Mouse (Mus musculus) C3H10T1/2 (cell line): ENCODE results near the gene Trio. TPM values are rescaled to one million over a fixed set of nuclear protein-coding genes. Genes with fewer than 3 reads are reported as not detected.

ENCODE experiments used
- polyA plus RNA-seq, 2 experiments: library from polyadenylated mRNA; unstranded; fragments of >200 nt; fragmentation: generic; extraction: Trizol; gene quantifications; one replicate each; pipeline ENCODE4 v1.2.1; 2012; ENCODE audit warnings: missing spikeins in 2 of 2

Trio gene
- 10 to 100 TPM in 1 of 2 experiments, 1 to 10 TPM in 1; 3.0 to 61.8 TPM for polyA plus RNA-seq

DNA sequence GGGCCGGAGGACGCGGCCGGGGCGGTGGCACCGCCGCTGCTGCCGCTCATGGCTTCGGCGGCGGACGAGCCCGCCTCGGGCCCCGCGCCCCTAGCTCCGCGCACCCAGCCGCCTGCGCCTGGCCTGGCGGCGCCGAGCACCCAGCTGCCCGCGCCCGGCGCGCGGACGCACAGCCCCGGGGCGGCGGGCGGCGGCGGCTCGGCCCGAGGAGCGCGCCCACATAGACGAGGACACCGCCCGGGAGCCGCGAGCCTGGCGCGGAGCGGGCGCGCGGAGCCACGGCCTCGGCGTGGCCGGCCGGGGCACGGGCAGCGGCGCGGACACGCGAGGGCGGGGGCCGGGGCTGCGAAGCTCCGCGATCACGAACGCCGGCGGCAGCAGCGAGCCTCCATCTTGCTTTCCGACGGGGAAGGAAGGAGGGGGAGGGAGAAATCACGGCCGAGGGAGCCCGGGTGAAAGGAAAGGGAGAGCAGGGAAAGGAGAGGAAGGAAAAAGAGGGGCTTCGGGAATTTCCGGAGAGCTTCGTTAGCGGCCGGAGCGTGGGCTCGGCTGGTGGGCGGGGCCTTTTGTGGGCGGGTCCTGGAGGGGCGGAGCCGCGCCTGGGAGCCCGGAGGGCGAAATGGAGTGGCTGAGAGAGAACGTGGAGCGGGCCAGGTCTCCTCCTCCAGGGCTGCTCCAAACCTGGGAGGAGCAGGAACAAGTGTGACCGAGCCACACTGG, at the start of gene Trio:
Trio (minus strand) TSS at position 402 of the 720 bp plus-strand sequence.

GRCm38 (mm10) chr15:27681419-27682187, 344.0 kb downstream of the Trio start, which contains the start of gene Otulinl:
Gene Otulinl (minus strand): TSS chr15:27681579.

Other genes starting within 250 kb of the Trio start
- gene Dnah5, start 177.9 kb upstream of the Trio start, polyA plus RNA-seq: not detected